Mouse (Mus musculus) G1E (cell line): ENCODE results near the gene H1f0. TPM values are rescaled to one million over a fixed set of nuclear protein-coding genes. Genes with fewer than 3 reads are reported as not detected.
A peak's percentile ranks its signal among the peaks of the same experiment; 100 is the strongest.

Experiments
- ATAC-seq: 2 replicates; pipeline ENCODE4 v1.8.0; 2016; ENCODE audit warnings: mild to moderate bottlenecking; ENCODE audit not compliant: insufficient number of reproducible peaks, poor library complexity, low FRiP score, severe bottlenecking; ENCODE audit errors: extremely low read depth
- DNase-seq: peaks from one replicate; pipeline ENCODE4 v3.0.0; 2012; ENCODE audit warnings: low spot score
- H3K27me3 ChIP-seq: 2 replicates; pipeline ENCODE4 v1.6.1; 2012; ENCODE audit warnings: mild to moderate bottlenecking, low read length, inconsistent platforms; ENCODE audit not compliant: insufficient read depth
- H3K36me3 ChIP-seq: replicated peaks from 2 replicates; pipeline ENCODE3; 2012; ENCODE audit warnings: mild to moderate bottlenecking, inconsistent platforms
- H3K4me1 ChIP-seq: 2 replicates; pipeline ENCODE4 v1.6.1; 2012; ENCODE audit warnings: low read depth, low read length, inconsistent platforms, mixed read lengths; ENCODE audit not compliant: insufficient read depth
- H3K4me3 ChIP-seq: 2 replicates; pipeline ENCODE4 v1.5.1; 2012; ENCODE audit warnings: low read depth, mild to moderate bottlenecking, inconsistent platforms, low read length, moderate library complexity, mixed read lengths
- H3K9me3 ChIP-seq: replicated peaks from 2 replicates; pipeline ENCODE4 v1.6.1; 2012; ENCODE audit warnings: inconsistent platforms
- CTCF ChIP-seq: IDR thresholded peaks from 2 replicates; pipeline ENCODE4 v1.5.1; 2012; ENCODE audit warnings: low read depth, low read length, inconsistent platforms, mixed read lengths
- GATA1 ChIP-seq: IDR thresholded peaks from 2 replicates; pipeline ENCODE4 v1.6.1; 2012; ENCODE audit warnings: borderline replicate concordance, low read length, inconsistent platforms, mixed read lengths
- GATA2 ChIP-seq: IDR thresholded peaks from 2 replicates; pipeline ENCODE4 v1.6.1; 2012; ENCODE audit warnings: low read depth, low read length, inconsistent platforms, borderline replicate concordance
- POLR2AphosphoS5 ChIP-seq: IDR thresholded peaks from 2 replicates; pipeline ENCODE4 v1.6.1; 2012; ENCODE audit warnings: low read depth, low read length, inconsistent platforms; ENCODE audit not compliant: insufficient replicate concordance
- TAL1 ChIP-seq: conservative IDR thresholded peaks from 2 replicates; pipeline ENCODE4 v1.6.1; 2012; ENCODE audit warnings: low read depth, low read length, inconsistent platforms, mixed read lengths
- polyA plus RNA-seq: library from polyadenylated mRNA; stranded (reverse); fragments of >175 nt; gene quantifications from 2 replicates; pipeline ENCODE4 v1.2.3, GENCODE M21; 2012
- total RNA-seq, 2 experiments: library from RNA; stranded (forward) in 1 of 2; stranded (reverse) in 1 of 2; fragments of 200-1000 nt in 1 of 2; fragments of >200 nt in 1 of 2; fragmentation: Nextera tagmentation in 1 of 2; gene quantifications; 2 replicates each; pipeline ENCODE4 v1.2.3; 2014 to 2017

The H1f0 gene
- total and polyA plus RNA-seq, 3 experiments = 0.05 to 0.16 TPM; not detected in 1

- DNase-seq = no peak
- Histone ChIP-seq H3K4me1 (peaks cover 37% of the 10 kb centered on the region), H3K4me3 (no peak overlapping the region), H3K27me3 (no peaks in the 10 kb centered on the region), H3K9me3 (peaks cover 3% of the 10 kb centered on the region; the same call in 1 of the 2 replicates), H3K36me3 (peaks cover 96% of the 10 kb centered on the region)
- TF ChIP-seq TAL1 (no peak), GATA2 (no peak), GATA1 (no peak), CTCF (no peak), POLR2AphosphoS5 (no peak)
- ATAC-seq = no peak
Observed at GRCm38 (mm10) chr15:79056601-79057000, 28.4 kb downstream of the H1f0 start.

GRCm38 (mm10) chr15:79057850-79058249, 29.6 kb downstream of the H1f0 start:
- no peak overlapping the region for H3K4me3 ChIP-seq
- ATAC-seq = no peak
- peaks cover 3% of the 10 kb centered on the region; the same call in 1 of the 2 replicates for H3K9me3 ChIP-seq
- peaks cover 32% of the 10 kb centered on the region for H3K4me1 ChIP-seq
- no peak for DNase-seq
- no peaks in the 10 kb centered on the region for H3K27me3 ChIP-seq
- TF ChIP-seq GATA2 (no peak), POLR2AphosphoS5 (no peak), TAL1 (no peak), CTCF (no peak), GATA1 (no peak)
- H3K36me3 ChIP-seq = peaks cover 83% of the 10 kb centered on the region

GRCm38 (mm10) chr15:79060887-79061565, 32.8 kb downstream of the H1f0 start:
- peaks cover 51% of the 10 kb centered on the region for H3K36me3 ChIP-seq

GRCm38 (mm10) chr15:79062376-79063159, 34.3 kb downstream of the H1f0 start, which contains the start of gene Ankrd54:
Gene Ankrd54 (minus strand): TSS chr15:79062893.
- H3K4me1 ChIP-seq = peaks cover 54% of the 10 kb centered on the region

More at GRCm38 (mm10) chr15:79060887-79061565, 32.8 kb downstream of the H1f0 start:
- Histone ChIP-seq H3K4me1 (peaks cover 39% of the 10 kb centered on the region), H3K4me3 (no peak overlapping the region; the same call in 1 of the 2 replicates), H3K27me3 (no peaks in the 10 kb centered on the region), H3K9me3 (peaks cover 3% of the 10 kb centered on the region; the same call in 1 of the 2 replicates)
- ATAC-seq (no peak), DNase-seq (no peak)
- no peak for TF ChIP-seq CTCF
- no peak for TF ChIP-seq POLR2AphosphoS5
- no peak for TF ChIP-seq GATA2
- no peak for TF ChIP-seq GATA1
- TF ChIP-seq TAL1 = no peak

GRCm38 (mm10) chr15:79063160-79063740, 35.0 kb downstream of the H1f0 start:
- Histone ChIP-seq H3K27me3 (no peaks in the 10 kb centered on the region), H3K4me1 (peaks cover 58% of the 10 kb centered on the region), H3K4me3 (peak overlapping the region; percentile 46), H3K9me3 (no peaks in the 10 kb centered on the region), H3K36me3 (peaks cover 31% of the 10 kb centered on the region)
- DNase-seq = no peak
- no peak for ATAC-seq
- TF ChIP-seq CTCF (no peak), POLR2AphosphoS5 (no peak), TAL1 (no peak), GATA2 (no peak), GATA1 (no peak)

More at GRCm38 (mm10) chr15:79062376-79063159, 34.3 kb downstream of the H1f0 start, which contains the start of gene Ankrd54:
- DNase-seq (peak; percentile 99), ATAC-seq (peak; percentile 98)
- Histone ChIP-seq H3K36me3 (peaks cover 38% of the 10 kb centered on the region), H3K4me3 (peak within 1 kb of the TSS; percentile 98), H3K27me3 (no peaks in the 10 kb centered on the region), H3K9me3 (peaks cover 3% of the 10 kb centered on the region; the same call in 1 of the 2 replicates)
- TF ChIP-seq CTCF (no peak), GATA1 (no peak), POLR2AphosphoS5 (no peak), TAL1 (no peak)
